Mouse (Mus musculus) lung, postnatal 36 days (tissue): ENCODE data around the gene Triml2.

ENCODE experiments used
- DNase-seq: peaks from one replicate; pipeline ENCODE4 v3.0.0; 2022; ENCODE audit warnings: mixed read lengths

Gene Triml2

DNA sequence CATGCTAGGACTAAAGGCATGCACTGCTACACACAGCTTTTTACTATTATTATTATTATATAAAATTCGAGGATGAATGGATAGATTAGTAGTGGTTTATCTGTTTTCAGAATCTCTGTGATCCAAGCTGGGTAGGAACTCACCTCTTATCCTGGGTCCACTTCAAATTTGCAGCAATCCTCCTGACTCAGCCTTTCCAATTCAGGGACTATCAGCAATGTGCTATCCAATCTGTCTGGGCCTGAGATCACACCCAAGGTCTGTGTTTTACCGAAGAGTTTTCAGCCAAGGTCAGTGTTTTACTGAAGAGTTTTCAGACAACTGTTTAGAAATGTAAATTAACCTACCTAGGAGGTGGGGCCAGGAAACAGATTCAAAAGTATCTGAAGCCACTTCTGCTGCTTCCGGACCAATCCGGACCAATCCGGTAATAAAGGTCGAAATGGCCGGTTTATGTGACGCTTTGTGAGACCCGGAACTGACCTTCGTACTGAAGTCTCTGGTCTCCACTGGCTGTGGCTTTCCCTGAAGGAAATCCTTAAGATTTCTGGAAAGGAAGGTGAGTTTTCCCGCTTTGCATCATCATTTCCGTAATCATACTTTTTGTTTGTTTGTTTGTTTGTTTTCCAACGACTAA is at the start of gene Triml2:
Gene Triml2 (plus strand): TSS at position 488 of the 637 bp plus-strand sequence.
- no peak for DNase-seq

DNA sequence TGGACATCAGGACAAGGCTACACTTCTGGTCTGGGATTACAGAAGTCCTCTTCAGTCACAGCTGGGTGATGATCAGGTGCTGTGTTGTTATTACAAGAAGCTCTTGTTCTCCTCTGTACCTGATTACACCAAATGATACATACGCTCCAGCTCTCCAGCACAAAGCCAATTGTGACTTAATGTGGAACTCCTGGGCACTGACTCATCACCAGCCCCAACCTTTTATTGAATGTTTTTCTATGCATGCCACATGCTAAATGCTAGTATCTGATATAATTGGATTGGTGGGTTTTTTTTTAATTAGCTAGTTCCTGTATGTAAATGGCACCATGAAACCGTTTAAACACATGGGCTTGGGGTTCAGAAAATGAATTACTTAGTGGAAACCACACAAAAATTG is 39.0 kb upstream of the Triml2 start, which contains the start of gene Triml1:
Gene Triml1 (minus strand): TSS at position 101 of the 400 bp plus-strand sequence.
- no peak for DNase-seq

DNA sequence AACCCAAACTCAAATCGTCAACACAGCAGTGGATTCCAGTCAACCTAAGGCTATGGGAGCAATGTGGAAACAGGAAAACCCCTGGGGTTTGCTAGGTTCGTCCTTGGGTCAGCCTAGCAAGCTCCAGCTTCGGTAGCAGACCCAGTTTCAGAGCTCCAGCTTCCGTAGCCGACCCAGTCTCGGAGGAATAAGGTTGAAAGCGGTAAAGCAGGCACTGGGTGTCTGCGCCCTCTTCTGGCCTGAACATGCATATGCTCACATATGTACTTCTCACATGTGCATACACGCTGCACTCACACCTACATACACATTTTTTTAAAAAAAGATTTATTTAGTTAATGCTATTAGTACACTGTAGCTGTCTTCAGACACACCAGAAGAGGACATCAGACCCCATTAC is 31.0 kb upstream of the Triml2 start:
- DNase-seq: no peak

DNA sequence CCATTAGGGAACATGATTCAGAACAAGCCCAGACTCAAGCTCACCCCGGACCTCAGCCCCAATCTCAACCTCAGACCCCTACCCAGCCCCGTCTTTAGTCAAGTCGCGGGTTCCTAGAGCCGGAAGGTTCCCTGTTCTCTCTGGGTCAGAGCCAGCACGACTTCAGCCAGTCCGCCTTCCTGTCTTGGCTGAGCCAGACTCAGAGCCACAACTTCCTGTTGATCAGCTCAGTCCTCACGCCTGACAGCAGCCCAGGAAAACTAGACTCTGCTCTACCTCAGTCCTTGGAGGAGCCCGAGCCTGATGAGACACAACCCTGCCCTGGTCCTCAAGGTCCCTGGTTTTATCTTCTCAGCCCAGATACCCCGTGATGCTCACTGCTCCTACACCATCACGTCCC is 17.1 kb upstream of the Triml2 start:
- DNase-seq: no peak

DNA sequence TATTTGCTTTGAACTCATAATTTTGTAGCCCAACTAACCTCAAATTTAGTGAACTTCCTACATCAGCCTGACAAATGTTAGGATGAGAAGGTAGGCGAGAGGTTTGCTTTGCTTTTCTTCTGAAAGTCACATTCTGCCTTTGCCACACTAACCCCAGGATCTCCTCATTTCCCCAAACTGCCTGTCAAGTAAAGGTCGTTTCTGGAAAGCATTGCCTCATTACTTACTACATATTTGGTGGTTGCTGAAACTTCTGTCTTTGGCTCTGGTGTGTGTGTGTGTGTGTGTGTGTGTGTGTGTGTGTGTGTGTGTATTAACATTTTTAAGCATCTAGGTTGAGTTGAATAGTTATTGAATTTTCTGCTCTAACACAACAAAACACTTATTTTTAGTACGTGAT is 15.9 kb upstream of the Triml2 start:
- no peak for DNase-seq

DNA sequence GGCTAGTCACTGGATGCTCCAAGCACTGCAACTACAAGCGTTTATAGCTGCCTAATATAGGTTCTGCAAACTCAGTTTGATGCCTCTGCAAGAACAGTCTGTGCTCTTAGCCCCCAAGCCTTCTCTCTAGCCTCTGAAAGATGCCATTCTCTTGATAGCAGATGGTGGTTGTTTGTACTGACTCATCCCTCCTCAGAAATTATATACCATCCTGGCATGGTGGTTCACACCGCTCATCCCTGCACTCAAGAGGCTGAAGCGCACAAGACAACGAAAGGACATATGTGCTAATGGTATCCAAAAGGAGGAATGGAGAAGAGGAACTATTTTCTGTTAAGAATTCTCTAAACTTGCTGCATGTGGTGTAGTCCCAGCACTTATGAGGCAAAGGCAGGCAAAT is 12.3 kb upstream of the Triml2 start:
- no peak for DNase-seq

DNA sequence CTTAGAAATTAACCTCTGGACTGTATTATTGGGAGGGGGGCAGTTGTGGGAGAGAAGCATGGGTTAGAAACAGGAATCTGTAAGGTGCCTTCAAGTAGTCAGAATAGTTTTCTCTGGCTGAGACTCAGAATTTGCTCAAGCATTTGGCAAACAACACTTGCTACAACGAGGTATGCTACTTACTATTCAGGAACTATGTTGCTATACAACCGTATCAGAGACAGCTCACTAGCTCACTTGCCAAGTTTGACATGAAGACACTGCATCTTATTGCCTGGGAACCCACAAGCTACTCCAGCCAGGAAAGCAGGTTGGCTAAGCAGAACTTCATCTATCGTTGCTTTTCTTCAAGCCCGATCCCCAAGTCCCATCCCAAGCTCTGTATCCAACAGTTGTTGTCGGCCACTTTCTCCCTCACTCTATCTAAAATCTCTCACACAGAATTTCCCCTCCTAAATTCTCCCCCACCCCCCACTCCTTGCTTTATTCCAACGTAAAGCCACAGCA is 11.0 kb upstream of the Triml2 start:
- DNase-seq: peak; percentile 32

DNA sequence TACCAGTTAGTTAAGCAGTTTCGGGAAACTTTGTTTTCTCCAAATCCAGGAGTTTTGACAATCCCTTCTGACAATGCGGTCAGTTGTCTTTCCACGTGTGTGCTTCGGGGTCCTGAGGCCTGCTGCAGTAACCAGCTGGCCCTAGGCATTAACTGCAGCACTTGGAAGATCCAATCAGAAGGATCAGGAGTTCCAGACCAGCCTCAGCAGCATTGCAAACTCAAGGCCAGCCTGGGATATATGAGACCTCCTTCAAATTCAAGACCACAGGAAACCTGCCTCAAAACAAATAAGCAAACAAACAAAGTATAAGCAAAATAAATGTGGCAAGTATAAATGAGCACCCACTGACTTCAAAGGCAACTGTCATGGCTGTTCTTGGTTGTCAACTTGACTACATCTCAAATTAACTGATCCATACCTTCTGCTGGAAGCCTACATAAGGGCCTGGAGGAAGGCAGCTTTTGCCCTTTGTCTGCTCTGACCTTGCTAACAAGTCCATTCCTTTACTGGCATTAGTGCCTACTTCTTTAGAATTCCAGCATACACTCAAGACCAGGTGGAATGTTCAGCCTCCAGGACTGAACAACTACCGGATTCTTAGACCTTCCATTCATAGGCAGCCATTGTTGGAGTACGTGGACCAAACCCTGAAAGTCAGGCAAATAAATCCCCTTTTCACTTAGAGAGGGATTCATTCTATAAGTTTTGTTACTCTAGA is 3.4 kb upstream of the Triml2 start:
- peak; percentile 1 for DNase-seq

DNA sequence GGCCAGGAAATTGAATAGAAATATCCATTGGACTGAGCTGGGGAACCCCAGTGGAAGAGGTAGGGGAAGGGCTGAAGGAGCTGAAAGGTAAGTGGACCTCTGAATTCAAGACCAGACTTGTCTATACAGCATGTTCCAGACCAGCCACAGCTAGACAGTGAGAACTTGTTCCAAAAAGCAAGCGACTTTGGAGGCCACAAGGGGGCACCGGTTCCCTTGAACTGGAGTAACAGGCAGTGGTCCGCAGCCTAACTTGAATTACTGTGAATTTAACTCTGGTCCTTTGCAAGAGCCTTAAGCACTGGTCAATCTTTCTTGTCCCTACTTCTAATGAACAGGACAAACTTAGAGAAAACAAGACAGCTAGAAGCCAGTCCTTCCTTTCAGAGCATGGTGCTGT is 2.1 kb upstream of the Triml2 start:
- DNase-seq: peak; percentile 27

DNA sequence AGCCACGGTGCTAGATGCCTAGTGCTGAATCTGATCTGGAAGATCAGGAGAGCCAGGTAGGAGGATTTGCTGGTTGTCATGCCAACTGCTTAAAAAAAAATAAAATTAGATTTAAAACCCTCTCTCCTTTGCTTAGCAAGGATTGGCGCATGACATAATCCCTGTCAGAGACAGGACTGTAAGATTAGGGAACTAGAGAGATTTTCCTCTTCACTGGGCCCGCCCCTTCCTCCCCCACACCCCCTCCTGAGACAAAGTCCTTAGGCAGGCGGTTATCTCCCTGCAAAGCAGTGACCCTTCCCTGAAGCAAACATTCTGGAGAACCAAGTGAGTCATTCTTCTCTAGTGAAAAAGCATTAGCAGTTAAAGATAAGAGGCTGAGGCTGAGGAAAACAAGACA is 1.2 kb upstream of the Triml2 start:
- peak; percentile 11 for DNase-seq

DNA sequence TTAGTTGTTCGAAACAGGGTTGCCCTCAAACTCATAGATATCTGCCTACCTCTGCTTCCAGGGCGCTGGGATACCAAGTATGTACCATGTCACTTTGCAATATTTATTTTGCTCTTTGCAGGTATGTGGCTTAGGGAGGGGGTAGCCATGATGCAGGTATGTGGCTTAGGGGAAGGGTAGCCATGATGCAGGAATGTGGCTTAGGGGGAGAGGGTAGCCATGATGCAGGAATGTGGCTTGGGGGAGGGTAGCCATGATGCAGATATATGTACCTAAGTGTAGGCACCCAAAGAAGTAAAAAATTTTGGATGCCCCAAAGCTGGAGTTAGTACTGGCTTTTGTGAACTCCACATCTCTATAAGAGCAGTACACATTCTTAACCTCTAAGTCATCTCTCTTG is 1.9 kb downstream of the Triml2 start:
- DNase-seq: no peak

DNA sequence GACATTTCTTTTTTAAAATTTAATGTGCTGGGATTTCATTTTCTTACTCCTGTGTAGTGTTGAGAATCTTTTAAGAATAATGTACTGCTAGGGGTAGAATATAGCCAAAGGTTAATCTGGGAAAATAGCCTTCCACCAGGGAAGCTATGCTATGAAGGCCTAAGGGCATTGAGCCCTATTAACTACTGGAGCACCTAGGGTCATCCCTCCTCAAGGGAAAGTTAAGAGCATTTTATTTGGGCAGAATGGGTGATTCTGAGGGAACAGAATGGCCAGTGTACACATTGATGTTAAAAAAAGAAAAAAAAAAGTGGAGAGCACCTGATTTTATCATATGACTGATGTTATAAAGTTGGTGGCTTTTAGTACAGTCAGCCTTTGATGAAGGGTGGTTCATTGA is 35.2 kb downstream of the Triml2 start:
- DNase-seq: no peak

DNA sequence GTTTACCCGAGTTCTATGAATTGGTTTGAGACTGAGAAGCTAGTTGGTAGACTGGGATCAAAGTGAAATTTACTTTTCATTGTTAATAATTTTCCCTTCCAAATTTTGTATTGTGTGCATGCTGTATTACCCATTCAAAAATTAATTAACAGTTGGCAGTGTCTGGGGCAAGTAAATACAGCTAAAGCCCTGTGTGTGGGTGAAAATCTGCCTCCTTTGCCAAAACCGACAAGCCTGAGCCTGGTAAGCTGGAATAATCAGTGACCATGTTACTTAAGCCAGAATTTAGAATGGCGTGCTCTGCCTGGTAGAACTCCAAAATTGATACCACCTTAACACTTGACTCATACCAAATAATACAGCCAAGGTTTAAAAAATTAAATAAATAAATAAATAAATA is 63.0 kb downstream of the Triml2 start:
- DNase-seq: no peak
